Mouse (Mus musculus) testis, adult 2 months (tissue): ENCODE data around the gene Zfp651.

Experiments
- CTCF ChIP-seq: fragments of 200-500 bp; IDR thresholded peaks from 2 replicates; pipeline ENCODE4 v1.5.1; 2012; ENCODE audit warnings: low read depth, mild to moderate bottlenecking, inconsistent platforms, low read length, moderate library complexity; ENCODE audit not compliant: control insufficient read depth, insufficient read depth, insufficient replicate concordance
- POLR2A ChIP-seq: fragments of 200-500 bp; IDR thresholded peaks from 2 replicates; pipeline ENCODE4 v1.6.1; 2012; ENCODE audit warnings: low read depth, mild to moderate bottlenecking, inconsistent platforms, low read length, moderate library complexity; ENCODE audit not compliant: control insufficient read depth

DNA sequence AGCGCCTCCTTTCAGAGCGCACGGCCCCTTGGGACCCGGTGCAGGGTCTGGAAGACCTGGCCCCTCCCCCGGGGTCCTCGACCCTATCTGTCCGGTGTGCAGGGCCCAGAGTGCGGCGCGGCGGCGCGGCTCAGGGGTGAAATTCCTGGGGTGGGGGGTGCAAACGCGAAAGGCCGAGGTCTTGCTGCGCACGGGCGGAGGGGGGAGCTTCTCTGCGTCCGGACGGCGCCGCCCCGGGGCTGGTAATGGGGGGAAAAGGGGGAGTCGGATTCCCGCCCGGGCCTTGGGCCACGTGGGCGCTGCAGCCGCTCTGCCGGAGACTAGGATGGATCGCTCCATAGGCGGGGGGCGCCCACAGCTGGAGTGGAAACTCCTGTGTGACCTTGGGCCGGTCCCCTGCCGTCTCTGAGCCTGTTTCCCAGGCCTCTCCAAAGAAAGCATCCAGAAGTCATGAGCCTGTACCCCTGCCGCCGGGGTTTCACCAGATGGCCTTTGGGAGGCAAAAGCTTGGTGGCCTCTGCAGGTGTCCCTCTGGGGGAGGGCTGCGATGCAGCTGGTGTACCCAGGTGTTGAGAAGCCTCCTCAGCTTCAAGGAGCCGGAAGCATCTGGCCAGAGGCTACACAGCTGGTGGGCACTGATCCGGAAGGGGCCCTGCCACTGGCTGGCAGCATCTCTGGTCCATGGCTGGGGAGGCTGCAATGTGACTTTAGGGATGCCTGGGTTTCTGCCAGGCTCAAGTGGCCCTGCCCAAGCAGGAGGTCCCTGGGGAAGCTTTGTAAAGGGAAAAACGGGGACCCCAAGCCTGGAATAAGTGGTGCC, 1.4 kb downstream of the Zfp651 start:
- no peak for TF ChIP-seq POLR2A
- TF ChIP-seq CTCF = no peak
